Mouse (Mus musculus): ENCODE measurements around the gene Best1. TPM values are rescaled to one million over a fixed set of nuclear protein-coding genes. Genes with fewer than 3 reads are reported as not detected.
A peak's percentile ranks its signal among the peaks of the same experiment; 100 is the strongest.

Best1 gene
- polyA plus RNA-seq, 1 experiment, result not detected

DNA sequence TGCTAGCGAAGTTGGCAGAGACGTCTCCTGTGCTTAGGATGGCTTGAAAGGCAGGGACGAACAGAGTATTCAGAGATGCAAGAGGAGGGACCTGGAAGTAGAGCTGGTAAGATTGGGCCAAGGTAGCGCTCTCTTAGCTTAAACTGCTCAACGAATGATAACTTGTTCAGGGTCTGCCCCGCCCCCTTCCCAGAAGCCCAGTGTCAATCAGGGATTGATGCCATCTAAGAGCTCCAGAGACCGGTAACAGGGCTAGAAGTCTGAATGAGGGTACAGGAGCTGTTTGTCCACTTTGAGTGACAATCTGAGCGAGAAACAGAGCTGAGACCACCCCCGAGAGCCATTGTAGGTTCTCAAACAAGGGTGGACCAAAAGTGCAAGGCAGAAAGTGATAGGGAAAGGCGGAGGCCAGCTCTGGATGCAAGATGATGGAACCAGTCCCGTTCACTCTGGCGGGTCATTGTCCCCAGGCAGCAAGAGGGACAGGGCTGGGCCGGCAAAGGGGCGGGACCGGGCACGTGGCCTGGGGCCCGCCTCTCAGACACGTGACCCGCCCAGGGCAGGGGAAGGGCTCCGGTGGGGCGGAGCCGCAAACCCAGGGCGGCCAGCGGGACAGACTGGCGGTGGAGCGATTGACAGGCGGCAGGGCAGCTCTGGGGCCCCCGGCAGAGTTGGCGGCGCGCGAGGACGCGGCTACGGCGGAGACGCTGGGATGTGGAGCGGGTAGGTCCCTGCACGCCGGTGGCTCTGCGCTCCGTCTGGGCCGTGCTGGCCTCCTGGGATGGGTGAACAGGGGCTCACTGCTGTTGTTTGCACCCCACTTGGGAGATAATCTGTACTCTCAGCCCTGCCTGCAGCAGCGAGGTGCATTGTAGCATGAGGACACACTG is 16.4 kb upstream of the Best1 start:
- TF ChIP-seq CTCF (IDR thresholded peaks at IDR 0.05; ENCODE audit: insufficient read depth, low read depth, low read length) (no peak), POLR2A (IDR thresholded peaks at IDR 0.05; ENCODE audit: insufficient read depth, low read depth, low read length) (no peak)
- Histone ChIP-seq H3K27ac (ENCODE audit: insufficient read depth, low read depth, low read length) (no peak overlapping the region), H3K4me3 (ENCODE audit: insufficient read depth, low read depth, low read length) (peak overlapping the region; percentile 43), H3K4me1 (ENCODE audit: control insufficient read depth, insufficient read depth, low read length) (peaks cover 9% of the 10 kb centered on the region)
- 9% methylated on average over 44 of the region's 44 CpGs for WGBS

DNA sequence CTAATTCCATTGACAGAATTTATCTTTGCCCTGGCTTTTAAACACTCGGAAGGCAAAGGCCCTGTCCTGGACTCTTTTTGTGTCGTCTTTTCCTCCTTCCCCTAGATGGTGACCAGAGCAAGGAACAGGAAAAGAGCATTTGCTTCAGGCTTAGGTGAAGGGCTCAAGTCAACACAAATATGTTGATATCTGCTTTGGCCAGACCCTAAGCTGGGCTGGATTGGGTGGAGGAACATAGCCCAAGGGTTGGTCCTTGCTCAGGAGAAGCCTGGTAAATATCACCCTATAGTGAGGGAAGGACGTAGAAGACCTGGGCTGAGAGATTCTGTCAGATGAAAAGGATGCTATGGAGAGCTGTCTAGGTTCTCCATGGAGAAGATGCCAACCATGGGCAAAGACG is 14.7 kb upstream of the Best1 start:
- 93% methylated on average over 4 of the region's 4 CpGs for WGBS
- H3K4me1 ChIP-seq (ENCODE audit: control insufficient read depth, insufficient read depth, low read length), result peaks cover 9% of the 10 kb centered on the region
- no peak overlapping the region for H3K4me3 ChIP-seq (ENCODE audit: insufficient read depth, low read depth, low read length)
- H3K27ac ChIP-seq (ENCODE audit: insufficient read depth, low read depth, low read length), result no peak overlapping the region
- TF ChIP-seq POLR2A (IDR thresholded peaks at IDR 0.05; ENCODE audit: insufficient read depth, low read depth, low read length) (no peak), CTCF (IDR thresholded peaks at IDR 0.05; ENCODE audit: insufficient read depth, low read depth, low read length) (no peak)

DNA sequence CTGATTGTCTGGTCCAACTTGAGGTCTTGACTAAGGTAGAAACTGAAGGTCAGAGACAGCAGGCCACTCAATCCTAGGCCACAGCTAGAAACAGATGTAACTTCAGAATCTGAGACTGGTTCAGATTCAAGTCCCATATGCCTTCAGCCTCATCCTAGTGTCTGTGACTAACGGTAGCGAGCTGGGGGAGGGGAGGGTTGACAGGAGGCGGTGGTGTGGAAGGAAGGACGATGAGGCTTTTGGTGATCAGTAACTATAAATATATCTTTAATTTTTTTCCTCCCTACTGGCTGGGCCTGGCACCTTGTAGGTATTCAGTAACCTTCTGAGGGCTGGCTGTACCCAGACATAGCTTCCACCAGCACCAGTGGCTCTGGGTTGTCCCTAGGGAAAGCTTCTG is 14.0 kb upstream of the Best1 start:
- H3K4me3 ChIP-seq (ENCODE audit: insufficient read depth, low read depth, low read length), result no peak overlapping the region
- WGBS, result 84% methylated on average over 4 of the region's 4 CpGs
- no peak for TF ChIP-seq CTCF (IDR thresholded peaks at IDR 0.05; ENCODE audit: insufficient read depth, low read depth, low read length)
- no peak for TF ChIP-seq POLR2A (IDR thresholded peaks at IDR 0.05; ENCODE audit: insufficient read depth, low read depth, low read length)
- peaks cover 9% of the 10 kb centered on the region for H3K4me1 ChIP-seq (ENCODE audit: control insufficient read depth, insufficient read depth, low read length)
- no peak overlapping the region for H3K27ac ChIP-seq (ENCODE audit: insufficient read depth, low read depth, low read length)

GRCm38 (mm10) chr19:10014824-10015223 is 13.4 kb upstream of the Best1 start:
- no peak overlapping the region for H3K4me3 ChIP-seq (ENCODE audit: insufficient read depth, low read depth, low read length)
- WGBS, result 87% methylated on average over 13 of the region's 13 CpGs
- no peak for TF ChIP-seq POLR2A (IDR thresholded peaks at IDR 0.05; ENCODE audit: insufficient read depth, low read depth, low read length)
- TF ChIP-seq CTCF (IDR thresholded peaks at IDR 0.05; ENCODE audit: insufficient read depth, low read depth, low read length), result no peak
- peaks cover 9% of the 10 kb centered on the region for H3K4me1 ChIP-seq (ENCODE audit: control insufficient read depth, insufficient read depth, low read length)
- no peak overlapping the region for H3K27ac ChIP-seq (ENCODE audit: insufficient read depth, low read depth, low read length)

GRCm38 (mm10) chr19:10013913-10014312 is 12.5 kb upstream of the Best1 start:
- H3K4me1 ChIP-seq (ENCODE audit: control insufficient read depth, insufficient read depth, low read length), result peaks cover 9% of the 10 kb centered on the region
- H3K27ac ChIP-seq (ENCODE audit: insufficient read depth, low read depth, low read length), result no peak overlapping the region
- WGBS, result 69% methylated on average over 5 of the region's 5 CpGs
- TF ChIP-seq POLR2A (IDR thresholded peaks at IDR 0.05; ENCODE audit: insufficient read depth, low read depth, low read length) (no peak), CTCF (IDR thresholded peaks at IDR 0.05; ENCODE audit: insufficient read depth, low read depth, low read length) (no peak)
- no peak overlapping the region for H3K4me3 ChIP-seq (ENCODE audit: insufficient read depth, low read depth, low read length)

- no peak overlapping the region for H3K27ac ChIP-seq (ENCODE audit: insufficient read depth, low read depth, low read length)
- TF ChIP-seq POLR2A (IDR thresholded peaks at IDR 0.05; ENCODE audit: insufficient read depth, low read depth, low read length), result no peak
- TF ChIP-seq CTCF (IDR thresholded peaks at IDR 0.05; ENCODE audit: insufficient read depth, low read depth, low read length), result no peak
- peaks cover 8% of the 10 kb centered on the region for H3K4me1 ChIP-seq (ENCODE audit: control insufficient read depth, insufficient read depth, low read length)
- WGBS, result 79% methylated on average over 3 of the region's 3 CpGs
- H3K4me3 ChIP-seq (ENCODE audit: insufficient read depth, low read depth, low read length), result no peak overlapping the region
Measured at GRCm38 (mm10) chr19:10013348-10013747, 11.9 kb upstream of the Best1 start.

DNA sequence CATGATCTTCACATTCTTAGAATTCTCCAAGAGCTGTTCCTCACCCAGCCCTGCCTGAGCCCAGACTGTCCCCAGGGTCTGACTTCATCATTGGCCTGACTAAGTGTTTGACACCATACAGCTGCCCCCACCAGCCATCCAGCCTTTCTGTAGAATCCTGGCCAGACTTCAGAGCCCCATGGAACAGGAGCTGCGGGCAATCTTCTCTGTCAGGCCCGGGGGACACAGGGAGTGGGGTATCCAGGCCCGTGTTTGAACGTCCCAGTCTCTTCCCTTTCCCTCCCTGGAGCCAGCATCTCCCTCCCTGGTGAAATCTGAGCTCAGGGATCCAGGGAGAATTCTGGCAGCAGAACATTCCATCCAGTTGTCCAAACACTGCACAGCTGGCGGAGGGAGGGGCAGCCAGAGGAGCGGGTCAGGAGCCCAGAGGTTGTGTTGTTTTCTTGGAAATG is 11.4 kb upstream of the Best1 start:
- Histone ChIP-seq H3K4me3 (ENCODE audit: insufficient read depth, low read depth, low read length) (no peak overlapping the region), H3K27ac (ENCODE audit: insufficient read depth, low read depth, low read length) (no peak overlapping the region), H3K4me1 (ENCODE audit: control insufficient read depth, insufficient read depth, low read length) (peaks cover 3% of the 10 kb centered on the region)
- 69% methylated on average over 6 of the region's 6 CpGs for WGBS
- no peak for TF ChIP-seq POLR2A (IDR thresholded peaks at IDR 0.05; ENCODE audit: insufficient read depth, low read depth, low read length)
- TF ChIP-seq CTCF (IDR thresholded peaks at IDR 0.05; ENCODE audit: insufficient read depth, low read depth, low read length), result no peak

- Histone ChIP-seq H3K4me1 (ENCODE audit: control insufficient read depth, insufficient read depth, low read length) (no peaks in the 10 kb centered on the region), H3K27ac (ENCODE audit: insufficient read depth, low read depth, low read length) (no peak overlapping the region), H3K4me3 (ENCODE audit: insufficient read depth, low read depth, low read length) (no peak overlapping the region)
- TF ChIP-seq POLR2A (IDR thresholded peaks at IDR 0.05; ENCODE audit: insufficient read depth, low read depth, low read length), result no peak
- TF ChIP-seq CTCF (IDR thresholded peaks at IDR 0.05; ENCODE audit: insufficient read depth, low read depth, low read length), result no peak
- WGBS, result 97% methylated on average over 1 of the region's 1 CpGs
Measured at GRCm38 (mm10) chr19:10011408-10011807, 10.0 kb upstream of the Best1 start.

DNA sequence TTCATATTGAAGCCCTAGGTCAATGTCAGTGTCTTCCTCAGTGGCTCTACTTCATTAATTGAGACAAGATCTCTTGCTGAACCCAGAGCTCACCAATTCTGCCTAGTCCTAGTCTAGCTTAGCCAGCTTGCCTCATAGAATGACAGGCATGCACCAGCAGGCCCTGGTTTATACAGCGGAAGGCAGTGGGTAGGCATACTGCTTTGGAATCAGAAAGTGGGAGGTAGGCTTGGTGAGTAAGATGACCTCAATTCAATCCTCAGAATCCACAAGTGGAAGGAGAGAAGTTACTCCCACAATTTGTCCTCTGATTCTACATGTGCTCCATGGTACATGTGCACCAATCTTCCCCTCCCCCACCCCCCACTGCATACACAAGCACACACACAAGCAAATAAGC is 2.3 kb upstream of the Best1 start:
- no peak for TF ChIP-seq POLR2A (IDR thresholded peaks at IDR 0.05; ENCODE audit: insufficient read depth, low read depth, low read length)
- no peak for TF ChIP-seq CTCF (IDR thresholded peaks at IDR 0.05; ENCODE audit: insufficient read depth, low read depth, low read length)
- 89% methylated on average over 1 of the region's 1 CpGs for WGBS
- Histone ChIP-seq H3K27ac (ENCODE audit: insufficient read depth, low read depth, low read length) (no peak overlapping the region), H3K4me3 (ENCODE audit: insufficient read depth, low read depth, low read length) (no peak overlapping the region), H3K4me1 (ENCODE audit: control insufficient read depth, insufficient read depth, low read length) (no peaks in the 10 kb centered on the region)
